Mouse (Mus musculus): ENCODE measurements around the gene Fam198b. TPM values are rescaled to one million over a fixed set of nuclear protein-coding genes. Genes with fewer than 3 reads are reported as not detected.

Fam198b gene
- total RNA-seq (2017): 0.55 TPM in 1 of 2 replicates, not detected in the other

GRCm38 (mm10) chr3:79884305-79884704 is at the start of gene Fam198b:
TSS of gene Fam198b (plus strand) at chr3:79884533.
- ATAC-seq (replicated peaks; ENCODE audit: low read depth, poor library complexity, severe bottlenecking): no peak

DNA sequence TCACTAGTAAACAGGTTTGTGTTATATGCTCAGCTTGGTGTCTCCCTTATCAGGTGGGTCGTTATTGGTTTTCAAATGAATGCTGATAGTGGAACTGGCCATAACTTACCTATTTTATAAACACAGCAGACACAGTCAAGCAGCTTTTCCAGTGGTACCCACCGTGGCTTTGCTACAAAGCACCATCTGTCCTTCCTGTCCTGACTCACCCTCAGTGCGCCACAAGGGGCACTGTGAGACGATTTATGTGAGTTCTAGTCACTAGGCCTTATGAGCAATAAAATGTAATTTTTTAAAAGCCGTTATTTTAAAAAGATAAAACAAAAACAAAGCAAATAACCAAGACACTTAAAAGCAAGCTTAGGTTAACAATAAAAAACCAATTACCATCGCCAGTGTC is 45.6 kb upstream of the Fam198b start:
- ATAC-seq (replicated peaks; ENCODE audit: low read depth, poor library complexity, severe bottlenecking): peak; percentile 50; the same call in 1 of the 2 replicates

DNA sequence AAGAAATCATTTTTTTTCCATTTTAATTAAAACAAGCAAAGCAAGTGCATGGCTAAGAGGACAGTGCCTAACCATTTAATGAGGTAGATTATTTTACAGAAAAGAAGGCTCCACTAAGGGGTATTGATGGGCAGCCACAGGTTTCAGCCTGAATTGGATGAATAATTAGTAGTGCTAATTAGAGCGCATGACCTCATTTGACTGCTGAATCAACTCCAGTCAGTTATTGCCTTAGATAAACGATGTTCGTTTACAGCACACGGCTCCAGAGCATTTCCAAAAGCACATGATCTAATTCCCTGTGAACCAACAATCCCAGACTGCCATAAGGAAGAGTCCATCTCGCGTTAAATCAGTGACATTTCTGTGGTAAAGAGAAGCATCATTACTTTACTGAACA is 42.9 kb upstream of the Fam198b start:
- ATAC-seq (replicated peaks; ENCODE audit: low read depth, poor library complexity, severe bottlenecking): no peak

DNA sequence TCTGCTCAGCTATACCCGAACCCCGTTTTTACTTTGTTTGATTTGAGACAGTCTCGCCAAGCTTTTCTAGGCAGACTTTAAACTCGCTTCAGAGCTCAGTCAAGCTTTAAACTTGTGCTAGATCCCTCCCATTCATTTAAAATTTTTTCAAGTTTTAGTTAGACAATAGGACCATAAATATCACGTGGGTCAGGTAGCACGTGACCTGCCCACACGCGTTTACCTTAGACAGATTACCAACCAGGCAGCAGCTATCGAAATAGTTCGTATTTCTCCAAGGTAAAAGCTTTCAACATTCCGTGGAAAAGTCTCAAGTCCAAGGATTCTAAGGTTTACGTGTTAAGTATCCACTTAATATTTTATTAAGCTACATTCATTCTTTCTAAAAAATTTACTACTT is 42.2 kb upstream of the Fam198b start:
- ATAC-seq (replicated peaks; ENCODE audit: low read depth, poor library complexity, severe bottlenecking): peak; percentile 55

DNA sequence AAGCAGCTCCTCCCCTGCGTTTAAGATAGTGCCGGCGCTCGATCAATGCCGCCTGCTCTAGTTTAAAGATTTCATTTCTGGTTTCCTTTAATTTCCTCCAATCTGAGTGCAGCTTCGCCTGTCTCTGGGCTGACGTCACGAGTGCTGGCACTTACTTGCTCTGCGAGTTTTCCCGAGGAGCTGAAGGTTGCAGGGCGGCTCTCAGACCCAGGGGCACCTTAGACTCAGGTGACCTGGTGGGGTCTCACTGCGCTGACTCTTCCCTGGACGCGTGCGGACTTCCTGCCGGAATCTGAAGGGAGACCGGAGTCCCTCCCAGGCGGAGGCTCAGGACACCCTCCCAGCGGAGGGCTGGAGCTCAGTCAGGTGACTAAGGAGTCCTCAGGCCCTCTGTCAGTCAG is 41.7 kb upstream of the Fam198b start:
- peak; percentile 87 for ATAC-seq (replicated peaks; ENCODE audit: low read depth, poor library complexity, severe bottlenecking)

DNA sequence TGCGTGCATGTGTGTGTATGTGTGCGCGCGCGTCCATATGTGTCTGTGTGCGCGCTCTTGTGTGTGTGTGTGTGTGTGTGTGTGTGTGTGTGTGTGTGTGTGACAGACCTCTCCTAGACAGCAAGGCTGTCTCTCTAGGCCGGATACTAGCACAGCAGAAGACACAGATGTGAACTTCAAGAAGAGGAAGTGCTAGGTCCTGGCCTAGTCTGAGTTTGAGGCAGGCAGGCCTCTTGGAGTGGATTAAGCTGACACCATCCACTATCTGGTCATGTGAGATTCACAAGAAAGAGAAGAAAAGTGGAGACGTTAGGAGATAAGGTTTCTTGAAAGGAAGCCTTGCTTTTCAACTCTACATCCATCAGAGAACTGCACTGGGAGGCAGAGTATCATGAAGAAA is 40.3 kb upstream of the Fam198b start:
- ATAC-seq (replicated peaks; ENCODE audit: low read depth, poor library complexity, severe bottlenecking): peak; percentile 79

- ATAC-seq (replicated peaks; ENCODE audit: low read depth, poor library complexity, severe bottlenecking): peak; percentile 15; the same call in 1 of the 2 replicates
Measured at GRCm38 (mm10) chr3:79846633-79847032, 37.7 kb upstream of the Fam198b start.

GRCm38 (mm10) chr3:79848841-79849240 is 35.5 kb upstream of the Fam198b start:
- ATAC-seq (replicated peaks; ENCODE audit: low read depth, poor library complexity, severe bottlenecking): no peak

- ATAC-seq (replicated peaks; ENCODE audit: low read depth, poor library complexity, severe bottlenecking): no peak
Measured at GRCm38 (mm10) chr3:79849621-79850020, 34.7 kb upstream of the Fam198b start.

GRCm38 (mm10) chr3:79850656-79851055 is 33.7 kb upstream of the Fam198b start:
- ATAC-seq (replicated peaks; ENCODE audit: low read depth, poor library complexity, severe bottlenecking): no peak

DNA sequence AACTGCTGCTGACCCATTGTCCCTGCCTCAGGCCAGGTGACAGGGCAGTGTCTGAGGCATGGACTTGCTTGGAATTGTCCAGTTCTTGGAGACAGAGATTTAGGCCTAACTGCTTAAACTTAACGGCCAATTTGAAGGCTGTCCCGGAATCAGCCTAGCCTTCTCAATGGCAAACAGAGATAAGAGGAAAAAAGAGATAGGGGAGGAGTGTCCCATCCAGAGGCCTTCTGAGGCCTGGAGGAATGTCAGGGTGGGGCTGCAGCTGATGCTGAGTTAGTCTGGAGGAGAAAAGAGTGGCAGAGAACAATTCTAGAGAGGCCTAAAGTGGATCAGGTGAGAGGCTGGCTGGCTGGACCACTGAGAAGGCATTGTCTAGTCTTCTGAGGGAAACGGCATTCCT is 32.2 kb upstream of the Fam198b start:
- no peak for ATAC-seq (replicated peaks; ENCODE audit: low read depth, poor library complexity, severe bottlenecking)

GRCm38 (mm10) chr3:79852654-79853166 is 31.6 kb upstream of the Fam198b start, which contains the start of gene Tmem144:
TSS of gene Tmem144 (minus strand) at chr3:79852773.
- ATAC-seq (replicated peaks; ENCODE audit: low read depth, poor library complexity, severe bottlenecking): peak; percentile 76

DNA sequence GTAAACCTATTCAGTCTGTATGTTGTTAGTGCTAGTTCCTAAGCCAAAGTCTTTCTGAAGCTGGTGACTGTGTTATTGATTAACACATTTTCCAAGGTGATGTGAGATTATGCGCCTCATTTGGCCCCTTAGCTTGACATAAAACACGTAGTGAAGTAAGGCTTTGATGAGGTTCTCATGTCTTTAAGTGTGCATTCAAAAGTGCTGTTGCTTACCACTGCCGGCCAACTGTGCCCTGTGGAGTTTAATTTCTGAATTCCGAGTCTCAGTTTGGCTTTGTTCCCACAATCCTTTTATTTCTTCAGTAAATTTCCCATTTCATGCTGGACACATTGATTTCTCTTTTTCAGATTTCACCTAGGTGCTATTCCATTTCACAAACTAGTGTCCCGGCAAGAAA is 26.6 kb upstream of the Fam198b start:
- ATAC-seq (replicated peaks; ENCODE audit: low read depth, poor library complexity, severe bottlenecking): no peak

GRCm38 (mm10) chr3:79858221-79858620 is 26.1 kb upstream of the Fam198b start:
- no peak for ATAC-seq (replicated peaks; ENCODE audit: low read depth, poor library complexity, severe bottlenecking)

DNA sequence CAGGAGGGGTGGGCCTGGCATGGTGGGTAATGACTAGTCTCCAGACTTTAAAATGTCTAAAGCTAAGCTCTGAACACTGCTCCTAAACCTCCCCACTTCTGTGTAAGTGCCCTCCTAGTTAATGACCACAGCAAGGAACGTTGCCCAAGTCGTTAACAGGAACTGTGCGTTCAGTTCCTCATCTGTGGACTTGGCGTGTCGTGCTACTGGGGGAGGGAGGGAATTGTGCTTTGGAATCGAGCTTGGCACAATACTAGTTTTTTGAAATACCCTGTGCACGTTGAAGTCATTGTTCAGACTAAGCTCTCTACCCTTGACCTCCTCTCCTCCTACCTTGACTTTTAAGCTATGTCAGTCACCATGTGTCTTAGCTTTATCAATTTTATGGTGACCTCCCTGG is 19.5 kb upstream of the Fam198b start:
- ATAC-seq (replicated peaks; ENCODE audit: low read depth, poor library complexity, severe bottlenecking): peak; percentile 97

GRCm38 (mm10) chr3:79866089-79866488 is 18.2 kb upstream of the Fam198b start:
- ATAC-seq (replicated peaks; ENCODE audit: low read depth, poor library complexity, severe bottlenecking): no peak

- ATAC-seq (replicated peaks; ENCODE audit: low read depth, poor library complexity, severe bottlenecking): no peak
Measured at GRCm38 (mm10) chr3:79866526-79866925, 17.8 kb upstream of the Fam198b start.

GRCm38 (mm10) chr3:79867121-79867709 is 17.1 kb upstream of the Fam198b start:
- ATAC-seq (replicated peaks; ENCODE audit: low read depth, poor library complexity, severe bottlenecking): no peak

DNA sequence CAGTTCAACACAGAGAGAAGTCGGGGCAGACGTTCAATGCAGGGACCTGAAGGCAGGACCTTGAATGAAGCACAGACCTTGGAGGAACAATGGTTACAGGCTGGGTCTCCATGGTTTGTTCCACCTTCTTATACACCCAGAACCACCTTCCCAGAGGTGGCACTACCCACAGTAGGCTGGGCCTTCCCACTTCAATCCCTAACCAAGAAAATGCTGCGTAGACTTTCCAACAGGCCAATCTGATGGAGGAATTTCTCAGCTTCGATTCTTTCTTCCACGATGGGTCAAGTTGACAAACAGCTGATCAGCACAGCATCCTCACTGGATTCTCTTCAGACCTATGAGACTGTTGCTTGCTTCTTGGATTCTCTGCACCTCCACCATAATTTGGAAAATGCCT is 8.9 kb upstream of the Fam198b start:
- ATAC-seq (replicated peaks; ENCODE audit: low read depth, poor library complexity, severe bottlenecking): no peak

DNA sequence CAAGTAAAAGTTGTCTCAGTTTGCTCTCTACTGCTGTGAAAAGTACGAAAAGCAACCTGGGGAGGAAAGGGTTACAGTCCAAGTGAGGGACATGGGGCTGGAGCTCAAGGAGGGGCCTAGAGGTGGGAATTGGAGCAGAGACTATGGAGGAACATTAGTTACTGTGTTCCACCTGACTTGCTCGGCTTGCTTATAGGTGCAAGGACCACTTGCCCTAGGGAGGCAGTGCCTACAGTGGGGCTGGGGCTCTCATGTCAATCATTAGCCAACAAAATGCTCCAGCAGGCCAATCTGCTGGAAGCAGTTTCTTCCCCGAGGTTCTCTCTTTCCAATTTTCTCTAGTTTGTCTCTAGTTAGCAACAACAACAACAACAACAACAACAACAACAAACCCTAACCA is 6.0 kb upstream of the Fam198b start:
- no peak for ATAC-seq (replicated peaks; ENCODE audit: low read depth, poor library complexity, severe bottlenecking)

DNA sequence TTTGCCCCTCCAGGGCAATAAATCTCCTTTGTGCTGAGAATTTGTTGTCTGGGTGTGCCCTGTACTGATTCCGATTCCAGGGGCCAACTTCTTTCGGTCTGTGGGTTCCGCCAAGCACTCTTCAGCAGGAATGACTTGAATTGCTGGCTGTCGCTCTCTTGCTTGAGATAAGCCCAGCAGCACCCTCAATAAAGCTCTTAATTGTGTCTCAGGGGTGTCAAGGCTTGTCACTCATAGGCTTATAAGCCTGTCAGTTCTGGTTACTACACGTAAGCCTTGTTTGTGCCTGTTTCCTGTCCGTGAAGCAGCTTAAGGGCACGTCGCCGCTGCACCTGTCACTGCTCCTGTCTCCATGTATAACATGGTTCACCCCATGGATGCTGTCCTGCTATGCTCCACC is 5.1 kb upstream of the Fam198b start:
- no peak for ATAC-seq (replicated peaks; ENCODE audit: low read depth, poor library complexity, severe bottlenecking)

DNA sequence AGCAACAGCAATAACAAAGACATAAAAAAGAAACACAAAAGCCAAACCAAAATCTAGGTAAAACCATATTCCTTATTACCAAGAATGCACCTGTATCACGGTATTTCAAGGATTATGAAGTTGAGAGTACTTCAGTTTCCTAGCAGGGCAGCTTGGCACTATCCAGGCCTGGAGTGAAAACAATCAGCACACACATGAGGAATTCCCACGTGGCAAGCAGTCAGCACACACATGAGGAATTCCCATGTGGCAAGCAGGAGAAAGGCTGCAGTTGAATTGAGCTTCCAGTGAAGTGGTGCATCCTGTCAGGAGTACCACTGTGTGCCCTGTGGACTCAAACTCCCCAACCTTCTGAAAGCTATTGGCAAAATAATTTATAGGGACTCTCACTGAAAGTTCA is 2.7 kb upstream of the Fam198b start:
- ATAC-seq (replicated peaks; ENCODE audit: low read depth, poor library complexity, severe bottlenecking): no peak

All from common myeloid progenitor, adult 5-6 weeks (primary cell).